Mouse (Mus musculus) retina, embryonic 14.5 days (tissue): ENCODE data around the gene Iqcf6.
"Not testable (repeated sequence)": the region's sequence is repeated elsewhere in the genome, so short reads cannot be mapped to it uniquely, and the experiment has no call there.

Source experiments
- DNase-seq: peaks from one replicate; pipeline ENCODE4 v3.0.0-alpha.2; 2015; ENCODE audit warnings: low spot score

Iqcf6 gene

DNA sequence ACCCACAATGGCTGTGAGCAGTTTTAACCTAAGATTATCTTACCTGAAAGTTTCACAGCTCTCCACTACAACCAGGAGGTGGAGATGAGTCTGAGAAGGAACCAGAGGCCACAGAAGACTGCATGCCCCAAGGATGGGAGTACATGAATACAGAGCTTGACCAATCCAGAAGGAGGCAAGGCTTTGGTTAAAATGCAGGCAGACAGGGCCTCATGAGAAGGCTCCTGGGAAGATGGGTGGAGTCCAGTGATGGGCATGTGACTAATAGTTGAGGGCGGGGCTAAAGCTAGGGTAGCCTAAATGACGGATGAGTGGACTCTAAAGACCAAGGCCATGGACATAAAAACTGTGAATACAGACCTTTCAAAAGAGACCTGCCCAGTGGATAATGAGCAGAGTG is at the start of gene Iqcf6:
Gene Iqcf6 (plus strand): TSS at position 301 of the 400 bp plus-strand sequence.
- no peak for DNase-seq

DNA sequence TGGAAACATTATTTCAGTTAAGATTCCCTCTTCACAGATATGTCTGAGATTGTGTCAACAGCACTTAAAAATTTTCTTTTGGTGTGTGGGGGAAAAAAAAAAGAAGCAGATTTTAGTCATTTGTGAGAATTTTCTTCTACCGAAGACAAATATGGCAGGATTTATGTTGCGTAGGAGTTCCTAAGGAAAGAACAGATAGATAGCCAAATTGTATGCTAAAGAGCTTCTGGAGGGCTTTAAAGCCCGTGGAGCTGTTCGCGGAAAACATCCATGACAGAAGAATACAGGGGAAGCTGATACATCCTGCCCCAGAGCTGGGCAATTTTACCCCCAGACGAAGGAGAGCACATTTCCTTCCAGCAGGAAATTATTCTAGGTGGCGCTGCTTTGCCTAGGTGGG is 46.4 kb upstream of the Iqcf6 start:
- no peak for DNase-seq

- DNase-seq = no peak
Measured at GRCm38 (mm10) chr9:106582552-106582951, 43.8 kb upstream of the Iqcf6 start.

- no peak for DNase-seq
Measured at GRCm38 (mm10) chr9:106592158-106592557, 34.2 kb upstream of the Iqcf6 start.

DNA sequence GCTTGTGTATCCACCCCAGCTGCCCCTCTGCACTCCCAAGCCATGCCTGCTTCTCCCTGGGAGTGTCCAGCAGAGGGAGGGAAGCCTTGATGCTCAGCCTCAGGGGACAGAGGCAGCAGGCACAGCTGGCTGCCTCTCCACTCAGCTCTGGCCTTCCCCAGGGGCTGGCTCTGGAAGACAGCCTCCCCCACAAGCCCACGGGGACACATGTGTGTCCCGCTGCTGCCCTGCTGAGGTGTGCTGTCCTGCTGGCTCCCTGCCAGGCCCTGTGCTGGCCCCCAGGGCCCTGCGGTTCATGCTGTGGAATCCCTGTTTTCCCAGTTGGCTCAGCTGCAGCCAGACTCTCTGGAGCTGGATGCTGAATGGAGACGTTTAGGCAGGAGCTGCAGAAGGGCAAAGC is 31.0 kb upstream of the Iqcf6 start:
- DNase-seq = not testable (repeated sequence)

GRCm38 (mm10) chr9:106595836-106596235 is 30.5 kb upstream of the Iqcf6 start:
- DNase-seq = peak; percentile 7

DNA sequence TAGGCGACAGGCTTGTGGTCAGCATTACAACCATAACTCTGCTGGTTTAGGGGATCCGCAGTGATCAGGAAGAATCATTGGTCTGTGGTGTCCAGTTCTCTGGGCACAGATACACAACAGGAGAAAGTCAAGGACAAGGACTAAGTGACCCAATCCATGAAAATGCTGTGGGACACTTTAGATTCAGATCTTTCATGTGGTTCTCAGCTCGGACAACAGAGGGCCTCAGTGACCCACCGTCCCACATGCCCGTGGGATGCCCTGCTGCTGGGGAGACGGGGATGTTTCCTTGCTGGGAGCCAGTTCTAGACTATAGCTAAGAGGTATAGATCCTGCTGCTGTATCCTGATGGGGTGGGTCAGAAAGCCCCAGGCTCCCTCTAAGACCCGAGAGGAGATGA is 27.9 kb upstream of the Iqcf6 start:
- no peak for DNase-seq

GRCm38 (mm10) chr9:106600546-106600945 is 25.8 kb upstream of the Iqcf6 start:
- peak; percentile 68 for DNase-seq

DNA sequence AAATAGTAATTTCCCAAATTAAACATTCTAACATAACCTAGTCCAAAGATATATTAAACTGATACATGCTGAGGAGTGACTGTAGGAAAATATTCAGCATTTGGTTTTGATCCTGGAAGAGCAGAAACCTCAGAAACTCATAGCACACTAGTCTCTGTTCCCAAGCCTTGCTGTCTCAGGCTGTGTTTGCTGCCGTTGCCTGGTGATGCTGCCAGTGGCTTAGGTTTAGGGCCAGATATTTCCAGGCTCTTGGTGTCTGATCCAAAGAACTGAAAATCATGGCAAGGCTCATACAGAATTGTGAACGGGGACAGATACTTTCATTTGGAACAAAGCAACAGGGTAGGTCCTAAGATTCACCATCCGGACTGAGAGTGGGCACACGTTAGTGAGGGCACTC is 15.7 kb upstream of the Iqcf6 start:
- no peak for DNase-seq

DNA sequence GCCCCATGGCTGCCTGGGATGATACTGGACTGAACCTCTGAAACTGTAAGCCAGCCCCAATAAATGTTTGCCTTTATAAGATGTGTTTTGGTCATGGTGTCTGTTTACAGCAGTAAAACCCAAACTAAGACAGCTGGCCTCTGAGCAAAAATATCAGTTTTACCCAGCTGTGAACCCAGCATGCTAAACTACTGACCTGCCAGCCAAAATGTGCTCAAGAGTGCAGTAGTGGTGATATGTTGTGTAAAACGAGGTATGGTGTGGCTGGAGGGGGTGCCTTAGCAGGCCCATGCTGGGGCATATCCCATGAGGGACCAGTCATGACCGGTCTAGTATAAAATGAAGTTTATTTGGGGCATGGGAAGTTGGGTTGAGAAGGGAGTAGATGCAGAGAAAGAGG is 12.4 kb upstream of the Iqcf6 start:
- DNase-seq = no peak

- DNase-seq = no peak
Measured at GRCm38 (mm10) chr9:106614616-106615015, 11.8 kb upstream of the Iqcf6 start.

DNA sequence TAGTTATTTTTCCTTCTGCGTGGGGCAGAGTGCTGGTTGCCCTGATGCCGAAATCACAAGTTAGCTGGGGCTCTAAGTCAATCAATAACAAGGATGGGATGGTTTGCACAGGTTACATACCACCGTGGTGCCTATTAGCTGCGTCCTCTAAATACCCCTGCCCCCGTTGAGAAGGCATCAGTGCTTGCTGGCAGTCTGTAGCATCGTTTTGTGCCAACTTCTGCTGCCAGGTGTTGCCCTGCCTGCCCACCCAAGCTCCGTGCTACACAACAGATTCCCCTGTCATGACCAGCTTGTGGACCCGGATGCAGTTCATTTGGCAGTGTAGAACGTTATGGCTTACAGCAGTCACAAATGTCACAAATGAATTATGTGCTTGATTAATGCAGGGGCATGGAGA is 10.1 kb upstream of the Iqcf6 start:
- DNase-seq = no peak

GRCm38 (mm10) chr9:106617496-106617895 is 8.9 kb upstream of the Iqcf6 start:
- DNase-seq = no peak

DNA sequence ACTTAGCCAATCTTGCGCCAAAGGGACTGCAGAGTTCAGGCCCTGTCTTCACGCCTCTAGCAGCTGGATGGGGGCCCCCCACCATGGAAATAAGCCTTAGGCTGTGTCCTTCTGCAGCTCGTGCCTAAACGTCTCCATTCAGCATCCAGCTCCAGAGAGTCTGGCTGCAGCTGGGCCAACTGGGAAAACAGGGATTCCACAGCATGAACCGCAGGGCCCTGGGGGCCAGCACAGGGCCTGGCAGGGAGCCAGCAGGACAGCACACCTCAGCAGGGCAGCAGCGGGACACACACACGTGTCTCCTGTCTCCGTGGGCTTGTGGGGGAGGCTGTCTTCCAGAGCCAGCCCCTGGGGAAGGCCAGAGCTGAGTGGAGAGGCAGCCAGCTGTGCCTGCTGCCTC is 1.4 kb downstream of the Iqcf6 start:
- not testable (repeated sequence) for DNase-seq

- DNase-seq = no peak
Measured at GRCm38 (mm10) chr9:106632185-106632584, 5.8 kb downstream of the Iqcf6 start.

DNA sequence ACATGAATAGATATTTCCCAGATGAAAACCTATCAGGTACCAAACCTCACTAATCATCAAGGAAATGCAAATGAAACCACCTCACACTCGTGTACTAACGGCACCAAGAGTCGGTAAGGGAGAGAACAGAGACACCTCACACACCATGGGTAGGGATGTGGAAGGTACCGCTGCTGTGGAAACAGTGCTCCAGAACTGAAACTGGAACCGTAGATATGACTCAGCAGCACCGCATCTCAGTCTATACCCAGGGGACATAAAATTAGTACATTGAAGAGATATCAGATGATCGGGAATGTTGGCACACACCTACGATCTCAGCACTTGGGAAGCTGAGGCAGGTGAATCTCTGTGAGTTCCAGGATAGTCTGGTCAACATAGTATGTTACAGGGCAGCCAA is 11.8 kb downstream of the Iqcf6 start:
- DNase-seq = no peak

DNA sequence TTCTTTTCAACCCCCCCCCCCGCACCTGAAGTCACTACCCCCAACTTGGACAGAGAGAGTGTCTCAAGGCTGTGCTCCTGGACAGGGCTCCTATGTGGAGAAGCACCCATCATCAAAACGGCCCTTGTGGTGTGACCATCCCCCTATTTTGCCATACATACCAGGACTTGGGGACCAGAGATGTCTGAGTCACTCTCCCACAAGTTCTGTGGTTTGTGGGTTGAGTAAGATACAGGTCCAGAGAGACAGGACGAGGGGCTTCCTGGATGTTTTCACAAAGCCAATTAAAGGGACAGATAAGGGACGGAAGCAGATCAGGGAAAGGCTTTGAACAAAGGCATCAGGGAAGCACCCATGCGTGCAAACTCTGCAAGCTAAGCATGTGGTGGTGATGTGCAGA is 15.0 kb downstream of the Iqcf6 start:
- no peak for DNase-seq

DNA sequence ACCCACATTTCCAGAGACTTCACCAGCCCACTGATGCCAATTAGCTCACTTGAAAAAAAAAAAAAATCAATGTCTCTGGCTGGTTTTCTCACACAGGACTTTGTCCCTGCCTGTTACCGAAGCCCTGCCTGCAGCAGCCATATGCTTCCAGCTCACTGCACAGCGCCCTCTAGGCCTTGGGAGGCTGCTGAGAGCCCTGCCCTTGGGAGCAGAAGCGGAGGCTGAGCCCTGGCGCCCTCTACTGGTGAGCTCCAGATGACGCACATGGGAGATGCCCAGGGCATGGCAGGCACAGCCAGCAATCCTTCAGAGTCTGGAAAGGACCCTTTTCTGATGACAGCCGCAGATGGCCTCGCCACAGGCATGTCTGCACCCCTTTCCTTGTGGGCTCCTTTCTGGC is 16.7 kb downstream of the Iqcf6 start:
- DNase-seq = peak; percentile 93

DNA sequence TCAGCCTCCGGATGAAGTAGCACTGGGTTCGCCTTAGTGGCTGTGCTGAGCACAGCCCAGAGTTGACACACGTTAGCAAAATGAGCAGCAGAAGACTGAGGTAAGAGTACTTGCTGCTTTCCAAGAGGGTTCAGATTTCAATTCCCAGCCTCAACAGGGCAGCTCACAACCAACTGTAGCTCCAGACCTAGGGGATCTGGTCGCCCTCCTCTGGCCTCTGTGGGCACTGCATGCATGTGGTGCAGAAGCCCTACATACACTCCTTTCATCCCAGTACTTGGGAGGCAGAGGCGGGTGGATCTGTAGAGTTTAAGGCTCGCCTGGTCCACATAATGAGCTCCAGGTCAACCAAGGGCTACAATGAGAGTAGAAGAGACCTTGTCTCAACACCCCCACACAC is 17.4 kb downstream of the Iqcf6 start:
- no peak for DNase-seq

DNA sequence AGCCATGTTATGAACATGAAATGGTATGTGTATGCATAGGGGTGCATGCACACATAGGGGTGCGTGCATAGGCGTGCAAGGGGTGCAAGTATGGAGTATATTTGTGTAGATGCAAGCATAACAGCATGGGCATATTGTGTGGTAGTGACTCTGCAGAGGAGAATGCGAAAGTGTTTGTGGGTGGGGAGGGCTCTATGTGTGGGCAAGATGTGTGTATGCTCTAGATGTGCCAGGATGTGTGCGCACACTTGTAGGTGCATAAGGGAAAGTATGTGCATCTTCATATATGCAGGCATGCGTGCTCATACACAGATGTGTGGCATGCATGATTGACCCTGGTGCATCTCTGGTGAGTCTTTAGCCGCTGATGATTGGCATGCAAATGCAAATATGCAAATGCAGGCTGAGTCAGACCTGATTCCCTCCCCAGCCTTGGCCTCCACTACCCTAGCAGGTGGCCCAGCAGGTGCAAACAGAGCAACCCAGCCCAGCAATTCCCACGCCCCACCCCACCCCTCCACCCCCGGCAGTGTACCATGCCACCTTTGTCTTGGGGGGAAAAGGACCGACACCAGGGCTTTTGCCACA is 19.4 kb downstream of the Iqcf6 start:
- no peak for DNase-seq

DNA sequence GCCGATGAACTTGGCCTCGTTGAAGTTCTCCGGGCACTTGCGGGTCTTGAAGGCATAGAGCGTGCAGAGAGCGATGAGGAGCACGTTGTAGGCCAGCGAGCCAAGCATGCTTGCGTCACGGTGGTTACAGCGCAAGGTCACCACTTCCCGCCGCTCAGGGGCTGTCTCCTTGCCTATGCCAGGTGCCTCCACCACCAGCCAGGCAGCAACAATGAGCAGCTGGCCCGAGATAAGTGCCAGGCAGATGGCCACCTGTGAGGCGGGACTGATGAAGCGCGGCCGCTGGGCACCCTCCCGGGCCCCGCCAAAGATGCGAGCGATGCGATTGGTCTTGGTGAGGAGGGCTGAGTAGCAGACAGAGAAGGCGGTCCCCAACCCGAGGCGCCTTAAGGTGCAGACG is 20.8 kb downstream of the Iqcf6 start:
- no peak for DNase-seq

GRCm38 (mm10) chr9:106652720-106653119 is 26.3 kb downstream of the Iqcf6 start:
- peak; percentile 27 for DNase-seq

- DNase-seq = peak; percentile 81
Measured at GRCm38 (mm10) chr9:106655884-106656720, 29.7 kb downstream of the Iqcf6 start, which contains the start of gene Grm2. Gene Grm2 (minus strand): TSS chr9:106656082.

- no peak for DNase-seq
Measured at GRCm38 (mm10) chr9:106656820-106657219, 30.4 kb downstream of the Iqcf6 start.
